Mouse (Mus musculus) cerebellum, adult 2 months (tissue): ENCODE measurements around the gene Npas3. TPM values are rescaled to one million over a fixed set of nuclear protein-coding genes. Genes with fewer than 3 reads are reported as not detected.

Experiments
- DNase-seq, 2 experiments: peaks; one replicate each; pipeline ENCODE4 v3.0.0; 2021
- H3K27ac ChIP-seq: fragments of 200-500 bp; 2 replicates; pipeline ENCODE4 v1.5.1; 2012; ENCODE audit warnings: low read length, control low read depth, inconsistent platforms; ENCODE audit not compliant: insufficient read depth
- H3K27me3 ChIP-seq: fragments of 200-500 bp; 2 replicates; pipeline ENCODE4 v1.6.1; 2012; ENCODE audit warnings: inconsistent platforms, mild to moderate bottlenecking, low read length, moderate library complexity; ENCODE audit not compliant: control insufficient read depth, insufficient read depth
- H3K4me1 ChIP-seq: fragments of 200-500 bp; 2 replicates; pipeline ENCODE4 v1.6.1; 2011; ENCODE audit warnings: low read length; ENCODE audit not compliant: control insufficient read depth, insufficient read depth
- H3K4me3 ChIP-seq: fragments of 200-500 bp; replicated peaks from 2 replicates; pipeline ENCODE3; 2011; ENCODE audit warnings: mild to moderate bottlenecking, low read depth, low read length, control low read depth; ENCODE audit not compliant: insufficient read depth
- CTCF ChIP-seq: fragments of 200-500 bp; IDR thresholded peaks from 2 replicates; pipeline ENCODE4 v1.5.1; 2011; ENCODE audit warnings: low read depth, mild to moderate bottlenecking, control low read depth, low read length, moderate library complexity, borderline replicate concordance; ENCODE audit not compliant: insufficient read depth
- POLR2A ChIP-seq: fragments of 200-500 bp; IDR thresholded peaks from 2 replicates; pipeline ENCODE4 v1.6.1; 2011; ENCODE audit warnings: low read length, control low read depth, borderline replicate concordance; ENCODE audit not compliant: insufficient read depth
- WGBS: fragments of 180-500 bp; shearing (Covaris S2); methylation state at CpG from one replicate; pipeline ENCODE4 v1.1.7; 2018; 5-methylcytosine and 5-hydroxymethylcytosine counted together
- polyA plus RNA-seq: library from polyadenylated mRNA; depleted of rRNA; stranded (reverse); fragments of >200 nt; gene quantifications from 2 replicates; pipeline ENCODE4 v1.2.3, GENCODE M21; 2012

Npas3 gene
- polyA plus RNA-seq, 1 experiment, result 13.3 TPM

DNA sequence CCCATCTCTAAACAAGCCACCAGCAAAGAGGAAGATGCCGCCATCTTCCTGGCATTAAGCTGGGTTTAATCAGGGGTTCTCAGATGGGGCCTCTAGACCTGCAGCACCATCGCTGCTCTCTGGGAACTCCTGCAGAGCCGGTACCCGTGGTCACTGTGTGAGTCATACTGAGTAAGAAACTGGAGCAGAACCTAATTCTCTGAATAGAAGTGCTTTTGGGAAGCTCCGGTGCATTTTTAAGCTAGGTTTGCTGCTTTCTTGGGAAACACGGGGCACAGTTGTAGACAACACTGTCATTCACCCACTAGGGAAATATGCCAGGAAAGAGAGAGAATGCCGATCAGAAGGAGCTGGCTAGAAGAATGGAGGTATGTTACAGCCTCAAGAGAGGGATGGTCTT, 449.2 kb downstream of the Npas3 start:
- Histone ChIP-seq H3K4me1 (no peaks in the 10 kb centered on the region), H3K27me3 (no peaks in the 10 kb centered on the region), H3K4me3 (no peak overlapping the region), H3K27ac (no peak overlapping the region)
- TF ChIP-seq POLR2A, result no peak
- DNase-seq, result peak in 1 of 2 experiments; percentile 10
- 64% methylated on average over 7 of the region's 7 CpGs for WGBS

DNA sequence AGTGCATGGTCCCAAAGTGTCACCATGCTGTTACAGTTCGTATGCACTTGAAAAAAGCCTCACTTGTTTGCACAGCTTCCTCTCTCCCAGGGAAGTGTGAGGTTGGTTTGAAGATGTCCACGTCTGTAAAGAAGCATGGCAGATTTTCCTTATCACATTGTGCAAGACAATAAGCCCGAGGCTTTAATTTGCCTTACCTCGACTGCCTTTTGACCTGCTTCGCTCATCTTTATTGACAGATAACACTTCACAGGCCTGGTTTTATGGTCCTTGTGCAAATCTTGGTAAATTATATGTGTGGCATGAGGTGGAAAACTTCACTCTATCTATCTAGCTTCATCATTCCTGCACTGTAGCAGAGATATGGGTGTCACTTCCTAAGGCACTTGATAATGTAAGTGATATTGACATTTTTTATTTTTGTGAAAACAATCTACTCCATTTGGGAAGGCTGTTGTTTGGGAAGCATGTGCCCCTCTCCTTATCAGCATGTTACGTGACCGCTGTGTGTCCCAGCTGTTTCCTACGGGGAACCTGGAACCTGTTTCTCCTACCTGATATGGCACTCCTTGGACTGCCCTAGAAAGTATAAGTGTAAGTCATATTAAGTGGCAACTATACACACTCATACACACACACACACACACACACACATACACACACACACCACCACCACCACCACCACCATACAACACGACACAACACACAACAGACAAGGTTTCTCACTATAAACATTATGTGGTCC, 450.2 kb downstream of the Npas3 start:
- Histone ChIP-seq H3K27ac (no peak overlapping the region), H3K27me3 (no peaks in the 10 kb centered on the region), H3K4me3 (no peak overlapping the region), H3K4me1 (no peaks in the 10 kb centered on the region)
- 90% methylated on average over 9 of the region's 9 CpGs for WGBS
- no peak for DNase-seq
- no peak for TF ChIP-seq POLR2A
- TF ChIP-seq CTCF, result no peak

DNA sequence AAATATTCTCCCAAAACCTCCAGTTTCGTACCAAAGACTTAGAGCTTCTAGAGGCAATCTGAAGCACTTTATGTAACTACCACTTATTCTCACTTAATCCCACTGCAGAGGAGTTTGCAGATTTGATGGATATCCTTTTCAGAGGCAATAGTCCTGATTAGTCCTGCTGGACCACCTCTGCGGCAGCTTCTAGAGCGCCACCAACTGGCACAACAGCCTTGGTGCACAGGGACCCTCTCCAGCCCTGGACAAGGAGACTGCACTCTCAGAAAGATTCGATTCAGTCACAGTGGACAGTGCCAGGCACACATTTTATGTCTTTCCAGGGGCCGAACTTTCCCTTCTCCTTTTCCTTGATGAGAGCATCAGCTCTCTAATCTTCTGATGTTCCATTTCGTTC, 471.4 kb downstream of the Npas3 start:
- Histone ChIP-seq H3K27me3 (no peaks in the 10 kb centered on the region), H3K4me3 (no peak overlapping the region), H3K4me1 (no peaks in the 10 kb centered on the region), H3K27ac (no peak overlapping the region)
- TF ChIP-seq CTCF, result no peak
- 61% methylated on average over 6 of the region's 6 CpGs for WGBS
- DNase-seq, result peak in 1 of 2 experiments; percentile 7

DNA sequence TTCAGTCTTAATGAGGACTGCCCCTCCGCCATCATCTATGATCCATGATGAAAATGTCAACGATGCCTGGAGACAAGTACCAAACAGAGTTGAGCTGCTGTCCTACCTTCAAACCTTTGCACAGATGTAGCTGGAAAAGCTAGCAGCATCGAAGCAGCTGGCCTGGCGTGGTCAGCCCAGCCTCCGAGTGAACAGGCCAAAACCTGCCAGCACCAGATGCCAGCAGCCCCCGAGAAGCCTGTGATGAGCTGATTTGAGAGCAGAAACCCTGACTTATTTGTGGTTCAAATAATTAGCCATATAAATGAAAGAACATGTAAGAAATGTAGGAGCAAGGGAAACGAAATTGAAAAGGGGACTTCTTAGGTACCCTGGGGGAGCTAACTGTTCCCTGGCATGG, 473.7 kb downstream of the Npas3 start:
- H3K4me1 ChIP-seq, result no peaks in the 10 kb centered on the region
- WGBS, result 16% methylated on average over 7 of the region's 7 CpGs
- TF ChIP-seq POLR2A (no peak), CTCF (no peak)
- no peak overlapping the region for H3K27ac ChIP-seq
- H3K4me3 ChIP-seq, result no peak overlapping the region
- no peak for DNase-seq
- no peaks in the 10 kb centered on the region for H3K27me3 ChIP-seq

DNA sequence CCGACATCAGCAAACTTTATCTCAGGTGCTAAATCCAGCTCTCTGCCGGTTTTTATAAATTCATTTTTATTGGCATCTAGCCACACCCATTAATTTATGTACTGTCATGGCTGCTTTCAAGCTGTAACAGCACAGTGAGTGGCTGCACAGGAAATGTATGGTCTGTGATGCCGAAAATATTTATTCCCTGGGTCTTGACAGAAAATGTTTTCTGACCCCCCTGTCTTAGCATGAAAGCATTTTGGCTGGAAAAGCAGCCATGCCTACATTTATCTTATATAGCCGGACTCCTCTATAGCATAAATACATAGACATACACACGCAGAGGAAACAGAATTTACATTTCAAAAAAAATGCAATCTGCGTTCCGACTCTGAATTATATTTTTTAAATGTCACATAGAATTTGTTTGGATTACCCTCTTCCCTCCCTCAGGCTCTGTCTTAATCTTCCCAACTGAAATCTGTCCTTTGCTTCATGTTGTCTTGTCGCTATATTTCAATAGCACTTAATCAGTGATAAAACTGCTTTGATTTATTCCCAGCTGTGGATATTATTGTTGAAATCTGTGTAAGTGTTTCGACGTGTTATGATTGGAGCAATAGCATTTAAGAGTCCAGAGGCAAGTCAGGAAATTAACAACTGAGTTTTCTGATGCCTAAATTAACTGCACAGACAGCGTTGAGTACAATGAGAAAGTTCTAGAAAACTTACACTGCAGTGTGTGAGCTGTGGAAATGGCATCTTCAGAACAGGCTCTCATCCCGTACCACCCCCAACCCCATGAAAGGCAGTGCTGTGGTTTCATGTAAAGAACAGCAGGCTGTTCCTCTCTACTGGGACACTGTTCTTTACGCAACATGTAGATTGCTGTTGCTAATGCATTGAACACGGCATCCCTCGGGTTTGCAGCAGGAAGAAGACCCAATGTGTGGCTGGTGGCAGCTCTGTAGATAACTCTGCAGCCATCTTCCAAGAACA, 474.5 kb downstream of the Npas3 start:
- H3K27me3 ChIP-seq, result no peaks in the 10 kb centered on the region
- no peaks in the 10 kb centered on the region for H3K4me1 ChIP-seq
- H3K4me3 ChIP-seq, result no peak overlapping the region
- H3K27ac ChIP-seq, result no peak overlapping the region
- no peak for TF ChIP-seq POLR2A
- no peak for TF ChIP-seq CTCF
- no peak for DNase-seq
- WGBS, result 76% methylated on average over 15 of the region's 15 CpGs

DNA sequence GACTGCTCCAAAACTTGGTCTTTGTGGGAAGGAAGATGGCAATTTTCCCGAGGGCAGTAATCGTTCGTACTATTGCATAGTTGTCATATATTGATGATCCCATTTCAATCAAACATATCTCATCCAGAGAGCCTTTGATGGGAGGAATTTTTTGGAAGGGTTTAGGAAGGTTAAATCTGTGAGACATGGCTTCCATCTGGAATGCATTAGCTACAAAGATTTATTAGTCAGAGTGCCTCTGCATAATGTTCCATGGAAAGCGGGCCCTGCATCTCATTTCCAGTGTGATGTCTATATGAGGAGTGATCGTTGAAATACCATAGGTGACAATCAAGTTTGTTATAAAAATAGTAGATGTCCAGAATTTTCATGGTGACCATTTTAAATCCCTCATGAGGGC, 480.8 kb downstream of the Npas3 start:
- Histone ChIP-seq H3K4me3 (no peak overlapping the region), H3K27ac (no peak overlapping the region), H3K4me1 (no peaks in the 10 kb centered on the region), H3K27me3 (no peaks in the 10 kb centered on the region)
- TF ChIP-seq POLR2A, result no peak
- no peak for TF ChIP-seq CTCF
- 93% methylated on average over 5 of the region's 5 CpGs for WGBS
- no peak for DNase-seq

DNA sequence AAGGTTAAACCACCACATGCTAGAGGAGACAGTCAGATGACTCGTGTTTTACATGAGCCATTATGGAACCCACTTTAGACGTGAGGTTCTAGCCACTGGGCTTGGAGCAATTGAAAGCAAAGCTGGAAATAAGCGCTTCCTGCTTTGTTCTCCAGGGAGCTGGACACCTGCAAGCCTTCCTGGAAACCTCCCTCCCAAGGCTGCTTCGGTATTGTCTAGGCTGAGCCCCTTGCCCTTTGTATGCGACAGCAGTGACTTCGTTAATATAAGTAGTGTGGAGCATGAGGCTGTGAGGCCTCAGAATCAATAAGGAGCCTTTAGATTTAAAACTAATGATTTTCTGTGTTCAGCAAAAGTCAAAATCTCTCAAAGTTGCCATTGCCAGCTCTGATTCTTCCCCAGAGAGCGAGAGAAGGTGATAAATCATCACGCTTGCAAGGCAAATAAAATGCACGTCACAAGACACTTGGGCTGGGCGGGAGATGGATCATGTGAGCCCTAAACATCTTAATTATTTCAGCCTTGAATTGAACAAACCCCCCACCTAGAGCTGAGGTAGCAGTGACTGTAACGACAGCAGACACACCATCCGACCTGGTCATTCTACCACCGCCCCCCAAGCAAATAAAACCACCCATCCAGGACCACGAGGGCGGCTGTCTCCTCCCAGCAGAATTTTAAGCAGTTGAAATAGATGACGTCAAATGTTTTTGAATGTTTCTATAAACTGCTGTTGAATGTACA, 490.2 kb downstream of the Npas3 start:
- DNase-seq, result no peak
- TF ChIP-seq POLR2A (no peak), CTCF (no peak)

DNA sequence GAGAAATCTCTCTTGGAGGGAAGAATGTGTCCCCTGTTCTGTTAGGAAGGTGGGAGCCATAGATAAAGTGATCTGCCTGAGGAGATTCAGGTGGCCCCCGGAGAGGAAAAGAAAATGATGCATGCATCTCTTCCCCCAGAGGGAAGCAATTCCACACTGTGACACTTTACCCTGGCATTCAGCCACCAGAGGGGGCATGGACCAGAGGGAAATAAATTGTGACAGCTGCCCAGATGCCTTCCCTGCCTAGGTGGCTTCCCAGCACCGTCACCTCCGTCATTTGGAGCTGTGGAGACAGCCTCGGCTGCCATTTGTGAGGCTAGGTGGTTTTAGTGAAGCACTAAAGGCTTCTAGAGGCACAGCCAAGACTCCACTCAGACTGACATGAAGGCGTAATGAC, 498.2 kb downstream of the Npas3 start:
- no peaks in the 10 kb centered on the region; the same call in 1 of the 2 replicates for H3K4me1 ChIP-seq
- no peak for DNase-seq
- no peak overlapping the region for H3K4me3 ChIP-seq
- no peaks in the 10 kb centered on the region; the same call in 1 of the 2 replicates for H3K27me3 ChIP-seq
- WGBS, result 57% methylated on average over 5 of the region's 5 CpGs
- no peak overlapping the region for H3K27ac ChIP-seq
- TF ChIP-seq POLR2A (no peak), CTCF (no peak)

More for the DNA sequence above, 490.2 kb downstream of the Npas3 start:
- no peak overlapping the region for H3K4me3 ChIP-seq
- 69% methylated on average over 16 of the region's 16 CpGs for WGBS
- H3K4me1 ChIP-seq, result no peaks in the 10 kb centered on the region
- no peaks in the 10 kb centered on the region for H3K27me3 ChIP-seq
- no peak overlapping the region for H3K27ac ChIP-seq
